Mouse (Mus musculus): ENCODE data around the gene Nudt19. TPM values are rescaled to one million over a fixed set of nuclear protein-coding genes. Genes with fewer than 3 reads are reported as not detected.
"Not testable (repeated sequence)": the region's sequence is repeated elsewhere in the genome, so short reads cannot be mapped to it uniquely, and the experiment has no call there.

The Nudt19 gene
- polyA plus RNA-seq, 1 experiment from 2014 or later: 50.0 TPM

GRCm38 (mm10) chr7:35545881-35546280 lies 10.2 kb downstream of the Nudt19 start:
- no peak overlapping the region for H3K4me2 ChIP-seq (replicated peaks)
- no peak overlapping the region for H3K9ac ChIP-seq
- no peaks in the 10 kb centered on the region for H3K27me3 ChIP-seq
- 30% methylated on average over 4 of the region's 4 CpGs for WGBS
- H3K4me3 ChIP-seq (replicated peaks): no peak overlapping the region
- H3K9me3 ChIP-seq (replicated peaks): no peaks in the 10 kb centered on the region
- ATAC-seq (ENCODE audit: insufficient number of reproducible peaks, low FRiP score, low TSS enrichment, low read depth): 0 out of 2 replicates have a peak, but pooled peaks have one; percentile 39
- peaks cover 32% of the 10 kb centered on the region for H3K36me3 ChIP-seq
- H3K27ac ChIP-seq (replicated peaks): no peak overlapping the region
- no peaks in the 10 kb centered on the region for H3K4me1 ChIP-seq

- Histone ChIP-seq H3K4me3 (replicated peaks) (no peak within 1 kb of the TSS), H3K36me3 (no peaks in the 10 kb centered on the region), H3K9ac (no peak within 1 kb of the TSS), H3K27me3 (no peaks in the 10 kb centered on the region), H3K9me3 (replicated peaks) (no peaks in the 10 kb centered on the region), H3K4me2 (replicated peaks) (no peak within 1 kb of the TSS), H3K27ac (replicated peaks) (no peak within 1 kb of the TSS), H3K4me1 (no peaks in the 10 kb centered on the region)
- ATAC-seq (ENCODE audit: insufficient number of reproducible peaks, low FRiP score, low TSS enrichment, low read depth): no peak
- 92% methylated on average over 17 of the region's 17 CpGs for WGBS
These were observed 18.5 kb downstream of the Nudt19 start, which contains the start of gene Tdrd12 for GRCm38 (mm10) chr7:35537562-35537961. TSS of gene Tdrd12 (minus strand) at chr7:35537745.

GRCm38 (mm10) chr7:35535750-35536512 lies 20.2 kb downstream of the Nudt19 start:
- Histone ChIP-seq H3K4me2 (replicated peaks) (no peak overlapping the region), H3K4me1 (no peaks in the 10 kb centered on the region), H3K27me3 (no peaks in the 10 kb centered on the region), H3K36me3 (no peaks in the 10 kb centered on the region), H3K9ac (no peak overlapping the region), H3K27ac (replicated peaks) (no peak overlapping the region), H3K4me3 (replicated peaks) (no peak overlapping the region), H3K9me3 (replicated peaks) (no peaks in the 10 kb centered on the region)
- ATAC-seq (ENCODE audit: insufficient number of reproducible peaks, low FRiP score, low TSS enrichment, low read depth): no peak
- WGBS: 72% methylated on average over 12 of the region's 12 CpGs

DNA sequence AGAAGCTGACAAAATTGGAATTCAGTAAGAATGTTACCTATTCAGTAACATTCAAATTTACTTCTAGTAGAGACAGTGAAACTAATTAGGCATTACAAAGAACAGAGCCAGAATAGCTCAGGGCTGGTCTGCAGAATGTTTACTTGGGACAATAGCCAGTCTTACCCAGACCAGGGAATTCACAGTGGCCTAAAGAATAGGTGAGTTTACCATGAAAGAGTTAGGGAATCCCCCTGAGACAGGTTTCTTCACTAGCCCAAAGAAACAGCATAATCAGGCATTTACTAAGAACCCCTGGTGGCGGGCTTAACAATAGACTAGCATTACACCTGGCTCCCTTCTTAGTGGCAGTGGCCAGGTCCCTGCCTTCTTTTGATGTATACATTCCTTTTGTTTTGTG lies 25.6 kb downstream of the Nudt19 start:
- WGBS: 35% methylated on average over 1 of the region's 1 CpGs
- not testable (repeated sequence) for H3K9me3 ChIP-seq (replicated peaks)

GRCm38 (mm10) chr7:35530026-35530425 lies 26.1 kb downstream of the Nudt19 start:
- Histone ChIP-seq H3K36me3 (no peaks in the 10 kb centered on the region), H3K4me2 (replicated peaks) (no peak overlapping the region), H3K9ac (no peak overlapping the region), H3K27ac (replicated peaks) (no peak overlapping the region), H3K4me3 (replicated peaks) (no peak overlapping the region), H3K4me1 (no peaks in the 10 kb centered on the region), H3K27me3 (no peaks in the 10 kb centered on the region), H3K9me3 (replicated peaks) (no peaks in the 10 kb centered on the region)
- WGBS: 76% methylated on average over 3 of the region's 3 CpGs
- ATAC-seq (ENCODE audit: insufficient number of reproducible peaks, low FRiP score, low TSS enrichment, low read depth): no peak

More for the DNA sequence above, 25.6 kb downstream of the Nudt19 start:
- not testable (repeated sequence) for H3K9ac ChIP-seq; H3K4me2 ChIP-seq (replicated peaks); H3K4me1 ChIP-seq; ATAC-seq (ENCODE audit: insufficient number of reproducible peaks, low FRiP score, low TSS enrichment, low read depth); H3K27me3 ChIP-seq; H3K27ac ChIP-seq (replicated peaks); H3K4me3 ChIP-seq (replicated peaks); H3K36me3 ChIP-seq

GRCm38 (mm10) chr7:35526795-35527194 lies 29.3 kb downstream of the Nudt19 start:
- WGBS: 67% methylated on average over 2 of the region's 2 CpGs
- no peaks in the 10 kb centered on the region for H3K27me3 ChIP-seq
- H3K4me1 ChIP-seq: no peaks in the 10 kb centered on the region
- H3K36me3 ChIP-seq: no peaks in the 10 kb centered on the region
- H3K9me3 ChIP-seq (replicated peaks): no peaks in the 10 kb centered on the region
- ATAC-seq (ENCODE audit: insufficient number of reproducible peaks, low FRiP score, low TSS enrichment, low read depth): no peak
- H3K9ac ChIP-seq: no peak overlapping the region
- H3K4me2 ChIP-seq (replicated peaks): no peak overlapping the region
- H3K4me3 ChIP-seq (replicated peaks): no peak overlapping the region
- H3K27ac ChIP-seq (replicated peaks): no peak overlapping the region

- H3K9ac ChIP-seq: no peak overlapping the region
- ATAC-seq (ENCODE audit: insufficient number of reproducible peaks, low FRiP score, low TSS enrichment, low read depth): no peak
- 17% methylated on average over 4 of the region's 4 CpGs for WGBS
- H3K9me3 ChIP-seq (replicated peaks): no peaks in the 10 kb centered on the region
- H3K4me2 ChIP-seq (replicated peaks): no peak overlapping the region
- H3K27me3 ChIP-seq: no peaks in the 10 kb centered on the region; the same call in 1 of the 2 replicates
- H3K4me3 ChIP-seq (replicated peaks): no peak overlapping the region
- H3K36me3 ChIP-seq: no peaks in the 10 kb centered on the region
- H3K4me1 ChIP-seq: no peaks in the 10 kb centered on the region
- no peak overlapping the region for H3K27ac ChIP-seq (replicated peaks)
These were observed 54.1 kb downstream of the Nudt19 start for GRCm38 (mm10) chr7:35501995-35502394.

- WGBS: 90% methylated on average over 2 of the region's 2 CpGs
- Histone ChIP-seq H3K4me3 (replicated peaks) (no peak overlapping the region), H3K9me3 (replicated peaks) (no peaks in the 10 kb centered on the region), H3K4me2 (replicated peaks) (no peak overlapping the region), H3K27me3 (no peaks in the 10 kb centered on the region; the same call in 1 of the 2 replicates), H3K9ac (no peak overlapping the region), H3K36me3 (no peaks in the 10 kb centered on the region), H3K27ac (replicated peaks) (no peak overlapping the region), H3K4me1 (no peaks in the 10 kb centered on the region)
- ATAC-seq (ENCODE audit: insufficient number of reproducible peaks, low FRiP score, low TSS enrichment, low read depth): no peak
These were observed 58.6 kb downstream of the Nudt19 start for GRCm38 (mm10) chr7:35497516-35497915.

Other genes with a start within 250 kb of the Nudt19 start
- 15.0 and 17.2 TPM in 2 replicates for gene Gpatch1, start 237.9 kb downstream of the Nudt19 start, polyA plus RNA-seq (2015; fragmentation: Nextera tagmentation; extraction: Ambion mirVana)
- gene Rhpn2, start 222.1 kb downstream of the Nudt19 start, polyA plus RNA-seq (2015; fragmentation: Nextera tagmentation; extraction: Ambion mirVana): 4.6 and 5.2 TPM in 2 replicates
- 15.6 and 17.1 TPM in 2 replicates for gene Faap24, start 159.5 kb downstream of the Nudt19 start, polyA plus RNA-seq (2015; fragmentation: Nextera tagmentation; extraction: Ambion mirVana)
- 38.2 and 44.9 TPM in 2 replicates for gene Cep89, start 159.3 kb downstream of the Nudt19 start, polyA plus RNA-seq (2015; fragmentation: Nextera tagmentation; extraction: Ambion mirVana)
- 0.16 and 0.17 TPM in 2 replicates for gene Slc7a9, start 107.5 kb downstream of the Nudt19 start, polyA plus RNA-seq (2015; fragmentation: Nextera tagmentation; extraction: Ambion mirVana)
- 0.39 TPM in 1 of 2 replicates, not detected in the other for gene Tdrd12, start 18.6 kb downstream of the Nudt19 start, polyA plus RNA-seq (2015; fragmentation: Nextera tagmentation; extraction: Ambion mirVana)
- 0.19 and 0.20 TPM in 2 replicates for gene Rgs9bp, start 29.3 kb upstream of the Nudt19 start, polyA plus RNA-seq (2015; fragmentation: Nextera tagmentation; extraction: Ambion mirVana)
- gene Ankrd27, start 29.9 kb upstream of the Nudt19 start, polyA plus RNA-seq (2015; fragmentation: Nextera tagmentation; extraction: Ambion mirVana): 41.7 and 42.5 TPM in 2 replicates
- gene Pdcd5, start 91.2 kb upstream of the Nudt19 start, polyA plus RNA-seq (2015; fragmentation: Nextera tagmentation; extraction: Ambion mirVana): 232 and 243 TPM in 2 replicates
- gene Dpy19l3, start 198.2 kb upstream of the Nudt19 start, polyA plus RNA-seq (2015; fragmentation: Nextera tagmentation; extraction: Ambion mirVana): 22.8 and 26.0 TPM in 2 replicates
- 18.8 and 20.0 TPM in 2 replicates for gene Zfp507, start 246.7 kb upstream of the Nudt19 start, polyA plus RNA-seq (2015; fragmentation: Nextera tagmentation; extraction: Ambion mirVana)

All from embryonic facial prominence, embryonic 15.5 days (tissue).